Mouse (Mus musculus) right cerebral cortex, postnatal 4 days (tissue): ENCODE data around the gene Hyal2.
"Not testable (repeated sequence)": the region's sequence is repeated elsewhere in the genome, so short reads cannot be mapped to it uniquely, and the experiment has no call there.

ENCODE experiments used
- DNase-seq: peaks from one replicate; pipeline ENCODE4 v3.0.0-alpha.2; 2022

Gene Hyal2

DNA sequence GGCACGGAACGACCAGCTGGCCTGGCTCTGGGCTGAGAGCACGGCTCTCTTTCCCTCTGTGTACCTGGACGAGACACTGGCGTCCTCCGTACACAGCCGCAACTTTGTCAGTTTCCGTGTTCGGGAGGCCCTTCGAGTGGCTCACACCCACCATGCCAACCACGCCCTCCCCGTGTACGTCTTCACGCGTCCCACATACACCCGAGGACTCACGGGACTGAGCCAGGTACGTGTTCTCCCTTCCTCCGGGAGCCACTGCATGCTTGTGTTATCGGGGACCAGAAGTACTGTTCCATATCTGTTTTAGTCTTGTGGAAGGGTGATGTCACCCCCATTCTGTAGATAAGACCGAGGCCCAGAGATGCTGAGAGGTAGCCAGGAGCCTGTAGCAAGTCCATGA is 3.1 kb downstream of the Hyal2 start:
- no peak for DNase-seq

DNA sequence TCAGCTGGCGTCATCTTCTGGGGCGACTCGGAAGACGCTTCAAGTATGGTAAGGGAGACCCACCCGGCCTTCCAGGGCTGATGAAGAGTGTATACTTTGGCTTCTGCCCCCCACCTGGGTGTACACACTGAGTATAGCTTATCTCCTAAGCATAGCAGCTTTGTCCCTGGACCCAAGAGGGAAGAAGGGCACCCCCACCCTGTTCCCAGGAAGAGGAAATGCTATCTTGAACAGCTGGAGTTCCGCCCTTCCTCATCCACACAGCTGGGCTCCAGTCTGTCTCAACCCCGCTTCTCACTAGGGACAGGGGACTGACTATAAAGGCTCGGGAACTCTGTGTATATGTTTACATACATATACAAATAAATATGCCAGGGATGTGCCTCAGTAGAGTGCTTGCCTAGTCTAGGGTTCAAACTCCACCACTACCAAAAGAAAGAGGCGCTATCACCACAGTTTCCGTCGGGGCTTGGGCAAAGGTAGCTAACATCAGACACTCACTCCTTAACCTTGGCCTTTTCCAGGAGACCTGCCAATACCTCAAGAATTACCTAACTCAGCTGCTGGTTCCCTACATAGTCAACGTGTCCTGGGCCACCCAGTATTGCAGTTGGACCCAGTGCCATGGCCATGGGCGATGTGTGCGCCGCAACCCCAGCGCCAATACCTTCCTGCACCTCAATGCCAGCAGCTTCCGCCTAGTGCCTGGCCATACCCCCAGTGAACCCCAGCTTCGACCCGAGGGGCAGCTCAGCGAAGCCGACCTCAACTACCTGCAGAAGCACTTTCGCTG is 4.0 kb downstream of the Hyal2 start:
- DNase-seq: no peak

DNA sequence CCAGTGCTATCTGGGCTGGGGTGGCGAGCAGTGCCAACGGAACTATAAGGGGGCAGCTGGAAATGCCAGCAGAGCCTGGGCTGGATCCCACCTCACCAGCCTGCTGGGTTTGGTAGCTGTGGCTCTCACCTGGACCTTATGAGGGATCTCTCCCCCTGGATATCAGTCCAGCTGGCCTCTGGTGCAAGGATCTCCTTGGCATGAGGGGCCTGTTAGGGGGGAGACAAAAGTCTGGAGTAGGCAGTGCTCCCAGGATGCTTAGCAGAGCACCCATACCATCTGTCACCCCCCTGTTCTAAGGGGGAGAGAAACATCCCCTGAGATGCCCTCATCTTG is 4.5 kb downstream of the Hyal2 start:
- DNase-seq: no peak

DNA sequence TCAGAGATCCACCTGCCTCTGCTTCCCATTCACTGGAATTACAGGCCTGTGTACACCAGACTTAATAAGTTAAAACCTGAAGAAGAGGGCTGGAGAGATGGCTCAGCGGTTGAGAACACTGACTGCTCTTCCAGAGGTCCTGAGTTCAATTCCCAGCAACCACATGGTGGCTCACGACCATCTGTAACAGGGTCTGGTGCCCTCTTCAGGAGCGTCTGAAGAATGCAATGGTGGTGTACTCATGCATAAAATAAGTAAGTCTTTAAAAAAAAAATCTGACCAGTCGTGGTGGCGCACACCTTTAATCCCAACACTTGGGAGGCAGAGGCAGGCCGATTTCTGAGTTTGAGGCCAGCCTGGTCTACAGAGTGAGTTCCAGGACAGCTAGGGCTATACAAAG is 6.0 kb downstream of the Hyal2 start:
- not testable (repeated sequence) for DNase-seq

DNA sequence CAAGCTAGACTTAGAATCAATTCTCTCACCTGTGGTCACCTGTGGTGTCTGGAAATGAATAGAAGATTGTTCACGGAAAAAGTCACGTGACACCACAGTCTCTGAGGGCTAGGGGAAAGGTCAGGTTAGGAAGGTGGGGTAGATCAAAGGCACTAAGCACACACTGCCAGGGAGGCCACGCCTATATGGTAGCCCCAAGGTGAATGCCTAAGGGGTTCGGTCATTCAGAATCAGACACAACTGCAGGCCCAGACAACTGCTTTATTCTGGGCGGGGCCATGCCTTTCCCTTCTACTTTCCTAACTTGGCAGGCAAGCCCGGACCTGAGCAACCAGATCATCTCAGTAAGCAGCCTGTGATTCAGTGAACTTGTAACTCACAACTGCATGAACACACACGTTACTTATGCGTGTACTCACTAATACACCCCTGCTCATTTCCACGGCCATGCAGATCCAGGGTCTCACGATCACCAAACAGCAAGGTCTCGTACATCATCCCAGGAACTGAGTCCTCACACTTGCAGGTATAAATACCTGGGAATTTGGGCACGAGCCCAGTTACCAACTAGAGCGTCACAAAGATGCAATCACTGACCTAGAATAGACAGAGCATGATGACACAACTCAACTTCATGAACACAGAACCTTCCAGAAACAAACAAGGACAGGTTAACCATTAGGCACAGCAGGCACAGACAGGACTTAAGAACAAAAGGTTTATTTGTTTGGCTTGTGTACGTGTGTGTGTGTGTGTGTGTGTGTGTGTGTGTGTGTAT is 8.0 kb downstream of the Hyal2 start:
- no peak for DNase-seq

DNA sequence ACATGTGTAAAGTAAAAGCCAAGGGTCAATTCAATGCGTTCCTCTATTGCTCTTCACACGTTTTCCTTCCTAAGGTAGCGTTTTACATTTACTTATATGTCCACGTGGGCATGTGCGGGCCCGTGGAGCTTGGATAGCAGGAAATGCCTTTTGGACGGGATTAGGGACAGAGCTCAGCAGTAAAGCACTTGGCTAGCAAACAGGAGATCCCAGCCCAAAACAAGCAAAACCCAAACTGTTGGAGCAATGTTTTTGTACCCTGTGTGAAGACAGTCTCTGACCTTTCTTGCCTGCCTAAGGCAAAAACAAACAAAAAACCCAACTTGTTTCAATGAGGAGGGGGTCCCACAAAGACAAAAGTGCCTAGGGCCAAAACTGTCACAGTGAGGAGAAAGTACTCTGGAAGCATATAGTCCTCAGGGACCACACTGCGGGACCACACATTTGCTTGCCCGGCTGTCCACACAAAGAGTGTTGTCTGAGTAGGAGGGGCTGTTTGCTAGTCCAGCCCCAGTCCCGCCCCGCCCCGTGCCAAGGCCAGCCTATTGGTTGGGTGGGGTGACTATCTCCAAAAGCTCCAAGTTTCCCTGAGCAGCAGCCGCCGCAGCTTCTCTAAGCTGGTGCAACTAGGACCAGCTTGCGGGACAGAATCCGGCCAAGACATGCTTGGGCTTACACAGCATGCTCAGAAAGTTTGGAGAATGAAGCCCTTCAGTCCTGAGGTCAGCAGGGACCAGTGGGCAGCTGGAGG is 8.8 kb downstream of the Hyal2 start, which contains the start of gene Hyal1:
Gene Hyal1, plus strand, starts transcription at position 571 of the 751 bp plus-strand sequence.
- DNase-seq: peak; percentile 68

DNA sequence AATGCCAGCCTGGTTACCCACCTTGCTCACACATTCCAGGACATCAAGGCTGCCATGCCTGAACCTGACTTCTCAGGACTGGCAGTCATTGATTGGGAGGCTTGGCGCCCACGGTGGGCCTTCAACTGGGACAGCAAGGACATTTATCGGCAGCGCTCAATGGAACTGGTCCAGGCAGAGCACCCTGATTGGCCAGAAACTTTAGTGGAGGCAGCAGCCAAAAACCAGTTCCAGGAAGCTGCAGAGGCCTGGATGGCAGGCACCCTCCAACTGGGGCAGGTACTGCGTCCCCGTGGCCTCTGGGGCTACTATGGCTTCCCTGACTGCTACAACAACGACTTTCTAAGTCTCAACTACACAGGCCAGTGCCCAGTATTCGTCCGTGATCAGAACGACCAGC is 10.1 kb downstream of the Hyal2 start:
- DNase-seq: no peak

DNA sequence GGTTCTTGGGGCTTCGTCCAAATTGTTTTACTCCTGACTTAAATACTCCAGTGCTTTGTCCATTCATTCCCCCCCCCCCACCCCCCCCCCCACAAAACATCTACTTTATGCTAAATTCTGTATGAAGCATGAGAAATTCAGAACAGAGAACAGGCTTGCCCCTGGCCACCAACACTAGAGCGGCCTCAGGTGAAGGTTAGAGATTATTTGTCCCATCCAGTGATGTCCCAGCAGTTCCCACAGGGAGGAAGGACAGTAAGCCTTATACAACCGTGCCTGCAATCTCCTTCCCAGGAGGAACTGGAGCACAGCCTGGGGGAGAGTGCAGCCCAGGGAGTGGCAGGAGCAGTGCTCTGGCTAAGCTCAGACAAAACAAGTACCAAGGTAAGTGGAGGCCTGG is 10.8 kb downstream of the Hyal2 start, which contains the start of gene Naa80:
Gene Naa80, plus strand, starts transcription at position 301 of the 400 bp plus-strand sequence.
- no peak for DNase-seq

DNA sequence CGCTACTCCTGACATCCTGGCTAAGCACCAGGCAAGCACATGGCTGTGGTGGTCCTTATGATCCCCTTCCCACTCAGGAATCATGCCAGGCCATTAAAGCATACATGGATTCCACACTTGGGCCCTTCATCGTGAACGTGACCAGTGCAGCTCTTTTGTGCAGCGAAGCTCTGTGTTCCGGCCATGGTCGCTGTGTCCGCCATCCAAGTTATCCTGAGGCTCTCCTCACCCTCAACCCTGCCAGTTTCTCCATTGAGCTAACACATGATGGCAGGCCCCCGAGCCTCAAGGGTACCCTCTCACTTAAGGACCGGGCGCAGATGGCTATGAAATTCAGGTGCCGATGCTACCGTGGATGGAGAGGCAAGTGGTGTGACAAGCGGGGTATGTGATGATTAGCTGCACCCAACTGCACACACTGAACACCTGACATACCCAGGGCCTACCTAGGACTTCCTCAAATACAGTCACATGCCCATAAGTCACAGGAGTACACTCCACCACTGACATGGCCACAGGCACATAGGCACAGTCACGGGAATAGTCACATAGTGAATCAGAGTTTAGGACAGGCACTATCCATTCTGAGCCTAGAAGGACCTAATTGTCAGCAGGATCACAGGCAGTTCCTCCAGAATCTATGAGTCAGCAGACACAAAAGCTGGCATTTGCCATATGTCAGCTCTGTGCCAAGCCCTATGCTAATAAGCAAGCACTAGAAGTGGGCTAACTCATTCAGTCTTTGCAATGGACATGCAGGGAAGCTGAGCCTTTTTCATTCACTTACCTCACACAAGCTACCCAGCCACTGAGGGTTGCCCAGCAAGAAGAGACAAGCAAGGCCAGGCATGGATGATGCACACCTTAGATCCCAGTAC is 11.5 kb downstream of the Hyal2 start:
- DNase-seq: no peak

DNA sequence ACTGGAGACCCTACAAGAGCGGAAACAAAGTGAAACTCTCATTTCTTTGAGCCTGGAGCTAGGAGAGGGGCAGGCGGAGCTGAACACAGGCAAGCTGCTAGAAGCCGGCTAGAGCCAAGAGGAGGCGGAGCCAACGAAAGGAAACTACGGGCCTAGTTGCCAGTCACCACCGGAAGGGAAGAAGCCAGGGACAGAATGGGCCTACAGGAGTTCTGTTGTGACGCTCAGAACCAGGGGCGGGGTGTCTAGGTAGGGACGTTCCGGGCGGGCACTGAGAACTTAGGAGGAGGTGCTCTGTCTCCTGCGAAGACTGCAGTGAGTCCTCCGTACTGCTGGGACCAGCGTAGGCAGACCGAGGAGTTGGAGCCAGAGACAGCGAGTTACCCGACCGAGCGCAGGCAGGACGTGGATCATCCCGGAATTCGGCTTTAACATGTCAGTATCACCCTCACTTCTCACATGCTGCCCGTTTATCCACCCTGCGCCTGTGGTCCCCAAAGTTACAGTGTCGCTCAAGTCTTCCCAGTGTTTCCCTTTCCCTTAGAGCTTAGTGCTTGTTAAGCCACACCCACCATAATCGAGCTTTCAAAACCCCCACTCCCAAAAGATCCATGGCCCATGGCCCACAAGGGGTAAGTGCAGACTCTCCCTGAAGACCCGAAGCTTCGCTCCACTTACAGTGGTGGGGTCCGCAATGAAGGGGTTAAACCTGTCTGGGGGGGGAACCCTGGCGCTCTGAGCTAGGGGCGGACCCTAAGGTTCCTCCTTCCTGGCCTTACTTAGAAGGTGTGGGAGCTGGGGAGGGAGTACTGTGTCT is 13.0 kb downstream of the Hyal2 start, which contains the start of gene Hyal3:
Gene Hyal3, plus strand, starts transcription at position 318 of the 817 bp plus-strand sequence.
- peak; percentile 75 for DNase-seq

DNA sequence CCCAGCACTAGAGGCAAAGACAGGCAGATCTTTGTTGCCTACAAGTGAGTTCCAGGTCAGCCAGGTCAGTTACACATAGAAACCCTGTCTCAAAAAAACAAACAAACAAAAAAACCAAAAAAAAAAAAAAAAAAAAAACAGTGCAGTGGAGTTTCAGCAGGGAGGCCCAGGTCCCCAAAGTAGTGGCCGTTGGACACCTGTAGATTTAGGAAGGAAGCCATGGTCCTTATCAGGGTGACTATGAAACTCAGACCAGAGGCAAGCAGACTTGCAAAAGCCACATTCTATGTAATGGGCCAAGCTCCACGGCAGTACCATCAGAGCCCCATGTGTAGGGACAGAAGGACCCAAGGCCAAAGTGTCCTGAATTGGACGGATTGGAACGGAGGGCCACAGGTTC is 13.8 kb downstream of the Hyal2 start:
- DNase-seq: no peak

DNA sequence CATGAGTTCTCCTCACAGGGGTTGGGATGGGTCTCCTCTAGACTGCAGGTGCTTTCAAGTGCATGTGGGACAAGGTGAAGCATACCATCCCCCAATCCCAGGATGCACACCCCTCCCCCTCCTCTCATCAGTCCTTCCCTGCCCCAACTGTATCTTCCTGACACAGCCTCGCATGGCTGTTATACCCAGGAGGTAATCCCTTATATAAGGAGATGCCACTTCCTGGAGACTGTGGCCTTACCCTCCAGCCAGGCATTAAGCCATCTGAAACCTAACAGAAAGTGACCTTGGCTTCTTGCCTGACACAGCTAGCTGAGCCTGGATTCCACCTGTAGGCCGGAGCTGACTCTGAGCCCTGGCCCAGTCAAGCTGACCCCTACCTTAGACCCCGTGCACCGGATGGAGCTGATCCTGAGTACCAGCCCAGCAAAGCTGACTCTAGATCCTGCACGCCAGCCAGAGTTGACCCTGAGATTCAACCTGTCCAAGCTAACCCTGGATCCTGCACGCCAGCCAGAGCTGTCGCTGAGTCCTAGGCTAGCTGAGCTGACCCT is 14.8 kb downstream of the Hyal2 start:
- DNase-seq: no peak

DNA sequence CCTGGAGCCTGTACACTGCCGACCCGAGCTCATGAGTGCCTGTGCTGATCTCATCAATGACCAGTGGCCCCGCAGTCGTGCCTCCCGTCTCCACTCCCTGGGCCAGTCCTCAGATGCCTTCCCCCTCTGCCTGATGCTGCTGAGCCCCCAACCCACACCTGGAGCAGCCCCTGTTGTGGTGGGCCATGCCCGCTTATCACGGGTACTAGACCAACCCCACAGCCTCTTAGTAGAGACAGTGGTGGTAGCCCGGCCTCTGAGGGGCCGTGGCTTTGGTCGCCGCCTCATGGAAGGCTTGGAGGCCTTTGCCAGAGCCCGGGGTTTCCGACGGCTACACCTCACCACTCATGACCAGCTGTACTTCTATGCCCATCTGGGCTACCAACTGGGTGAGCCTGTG is 15.4 kb downstream of the Hyal2 start:
- DNase-seq: no peak

DNA sequence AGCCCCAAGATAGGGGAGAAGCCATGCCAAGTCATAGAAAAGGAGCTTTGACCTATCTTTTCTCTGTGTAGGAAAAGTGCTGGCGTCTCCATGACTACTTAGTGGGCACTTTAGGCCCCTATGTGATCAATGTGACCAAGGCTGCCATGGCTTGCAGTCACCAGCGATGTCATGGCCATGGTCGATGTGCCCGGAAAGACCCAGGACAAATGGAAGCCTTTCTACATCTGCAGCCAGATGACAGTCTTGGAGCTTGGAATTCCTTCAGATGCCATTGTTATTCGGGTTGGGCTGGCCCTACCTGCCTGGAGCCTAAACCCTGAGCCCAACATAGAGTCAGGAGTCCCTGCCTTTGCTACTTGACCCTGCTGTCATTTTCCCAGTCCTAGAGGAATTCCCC is 18.8 kb downstream of the Hyal2 start:
- no peak for DNase-seq

DNA sequence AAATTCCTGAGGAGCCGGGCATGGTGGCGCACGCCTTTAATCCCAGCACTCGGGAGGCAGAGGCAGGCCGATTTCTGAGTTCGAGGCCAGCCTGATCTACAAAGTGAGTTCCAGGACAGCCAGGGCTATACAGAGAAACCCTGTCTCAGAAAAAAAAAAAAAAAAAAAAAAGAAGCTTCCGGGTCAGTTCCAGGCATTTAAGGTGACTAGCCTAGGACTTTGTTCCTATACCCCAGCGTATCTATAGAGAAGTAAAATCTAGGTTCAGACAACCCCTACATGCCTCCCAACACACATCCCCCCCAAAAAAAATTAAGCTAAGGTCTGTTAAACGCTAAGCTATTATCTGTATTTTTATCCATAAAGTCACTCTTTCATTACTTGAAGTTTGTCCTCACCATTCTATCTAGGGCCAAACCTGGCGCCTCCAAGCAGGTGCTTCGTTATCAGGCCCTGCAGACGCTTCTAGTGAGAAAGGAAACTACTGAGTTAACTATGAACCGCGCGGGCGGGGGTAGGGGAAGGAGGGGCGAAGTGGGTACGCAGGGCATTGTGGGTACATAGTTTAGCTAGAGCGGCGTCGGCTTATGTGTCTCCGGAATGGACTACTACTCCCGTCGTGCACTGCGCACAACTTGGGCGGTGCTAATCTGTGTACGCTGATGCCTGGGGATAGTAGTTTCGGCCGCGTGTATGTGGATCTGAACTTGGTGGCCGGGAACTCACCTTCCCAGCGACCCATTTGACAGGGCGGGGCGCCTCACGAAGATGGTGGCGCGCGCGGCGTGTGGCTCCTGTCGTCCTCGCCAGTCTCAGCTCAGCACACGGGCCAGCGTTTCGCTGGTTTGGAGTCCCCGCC is 19.5 kb downstream of the Hyal2 start, which contains the start of gene Ifrd2:
Gene Ifrd2, plus strand, starts transcription at position 669 of the 859 bp plus-strand sequence.
- peak; percentile 91 for DNase-seq

DNA sequence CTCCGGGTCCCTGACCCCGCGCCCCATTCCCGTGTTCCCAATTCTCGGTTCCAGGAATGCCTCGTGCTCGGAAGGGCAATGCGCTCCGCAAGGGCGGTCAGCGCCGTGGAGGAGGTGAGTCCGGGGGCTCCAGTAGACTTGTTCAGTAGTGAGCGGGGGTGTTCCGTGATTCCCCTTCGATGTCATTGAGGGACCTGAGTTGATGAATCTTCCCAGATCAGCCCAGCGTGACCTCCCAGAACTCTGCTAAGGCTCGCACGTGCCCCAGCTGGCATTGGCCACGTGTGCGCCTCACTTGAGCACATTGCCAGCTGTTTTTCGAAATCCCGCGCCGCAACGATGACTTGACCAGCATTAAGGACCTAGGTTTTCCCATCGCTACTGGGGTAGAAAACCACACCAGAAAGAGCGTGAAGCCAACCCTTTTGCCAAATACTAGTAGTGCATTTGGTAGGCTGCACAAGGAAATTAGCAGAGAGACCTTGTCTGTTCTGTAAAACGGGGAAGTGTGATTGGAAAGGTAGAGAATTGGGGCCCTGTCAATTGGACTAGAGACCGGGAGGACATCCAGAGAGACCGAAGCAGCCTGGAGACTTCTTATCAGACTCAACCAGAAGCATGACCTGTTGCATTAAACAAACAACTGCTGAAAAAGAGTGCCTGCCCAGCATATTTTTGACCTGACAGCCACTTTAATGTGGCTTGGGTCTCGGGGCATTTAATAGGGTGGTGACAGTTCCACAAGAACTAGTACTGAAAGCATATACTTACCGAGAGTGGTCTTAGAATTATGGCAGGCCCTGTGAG is 20.3 kb downstream of the Hyal2 start:
- peak; percentile 42 for DNase-seq

DNA sequence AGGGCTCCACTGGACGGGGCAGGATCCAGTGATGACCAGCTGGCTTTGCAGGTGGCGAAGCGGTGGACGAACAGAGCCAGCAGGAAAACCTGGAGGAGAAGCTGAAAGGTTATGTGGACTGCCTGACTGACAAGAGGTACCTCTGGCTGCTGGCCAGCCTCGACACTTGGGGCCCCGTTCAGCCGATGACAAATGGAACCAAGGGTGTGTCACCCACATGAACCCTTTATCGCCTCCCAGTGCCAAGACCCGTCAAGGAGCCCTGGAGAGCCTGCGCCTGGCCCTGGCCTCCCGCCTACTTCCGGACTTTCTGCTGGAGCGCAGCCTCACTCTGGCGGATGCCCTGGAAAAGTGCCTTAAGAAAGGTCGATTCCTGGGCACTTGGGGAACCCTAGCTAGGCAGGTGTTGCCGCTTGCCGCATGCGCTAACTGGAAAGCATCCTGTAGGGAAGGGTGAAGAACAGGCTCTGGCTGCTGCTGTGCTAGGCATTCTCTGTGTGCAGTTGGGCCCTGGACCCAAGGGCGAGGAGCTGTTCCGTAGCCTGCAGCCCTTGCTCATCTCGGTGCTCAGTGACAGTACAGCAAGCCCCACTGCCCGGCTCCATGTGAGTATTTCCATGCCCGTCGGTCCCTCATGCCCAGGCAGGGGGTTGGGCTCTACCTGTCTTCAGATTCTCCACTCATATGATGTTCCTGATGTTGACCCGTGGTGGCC is 22.5 kb downstream of the Hyal2 start:
- DNase-seq: no peak

DNA sequence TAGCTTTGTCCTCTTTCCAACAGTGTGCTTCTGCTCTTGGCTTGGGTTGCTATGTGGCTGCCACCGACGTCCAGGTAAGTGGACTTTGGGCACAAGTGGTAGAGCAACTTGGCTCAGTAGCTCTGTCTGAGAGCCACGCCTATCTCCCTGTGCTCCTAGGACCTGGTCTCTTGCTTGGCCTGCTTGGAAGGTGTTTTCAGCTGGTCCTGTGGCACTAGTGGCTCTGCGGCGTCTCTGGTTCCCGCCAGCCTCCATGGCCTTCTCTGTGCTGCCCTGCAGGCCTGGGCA is 23.0 kb downstream of the Hyal2 start:
- no peak for DNase-seq
